Mouse (Mus musculus) hindbrain, embryonic 11.5 days (tissue): ENCODE data around the gene Adprm. TPM values are rescaled to one million over a fixed set of nuclear protein-coding genes. Genes with fewer than 3 reads are reported as not detected.

ENCODE experiments used
- ATAC-seq: fragments of 200-750 bp; cut with Nextera tagmentation; 2 replicates; pipeline ENCODE4 v1.8.0; 2017; ENCODE audit warnings: mild to moderate bottlenecking, moderate TSS enrichment, moderate library complexity; ENCODE audit not compliant: low FRiP score
- DNase-seq: peaks from one replicate; pipeline ENCODE4 v3.0.0-alpha.2; 2015; ENCODE audit warnings: low spot score
- H3K27ac ChIP-seq: fragments of 300-500 bp; sonication (generic); 2 replicates; pipeline ENCODE4 v1.5.1; 2014; ENCODE audit warnings: mild to moderate bottlenecking, low read depth, low read length
- H3K27me3 ChIP-seq: fragments of 300-500 bp; sonication (generic); 2 replicates; pipeline ENCODE4 v1.6.1; 2014; ENCODE audit warnings: mild to moderate bottlenecking, low read length, moderate library complexity, mixed read lengths; ENCODE audit not compliant: control insufficient read depth, insufficient read depth
- H3K36me3 ChIP-seq: fragments of 300-500 bp; sonication (generic); 2 replicates; pipeline ENCODE4 v1.6.1; 2014; ENCODE audit warnings: mild to moderate bottlenecking, low read length, moderate library complexity, mixed read lengths; ENCODE audit not compliant: control insufficient read depth, insufficient read depth
- H3K4me1 ChIP-seq: fragments of 300-500 bp; sonication (generic); replicated peaks from 2 replicates; pipeline ENCODE4 v1.6.1; 2014; ENCODE audit warnings: low read length, mixed read lengths; ENCODE audit not compliant: control insufficient read depth, insufficient read depth
- H3K4me2 ChIP-seq: fragments of 300-500 bp; sonication (generic); replicated peaks from 2 replicates; pipeline ENCODE4 v1.6.1; 2014; ENCODE audit warnings: mild to moderate bottlenecking, low read depth, low read length
- H3K4me3 ChIP-seq: fragments of 300-500 bp; sonication (generic); 2 replicates; pipeline ENCODE4 v1.5.1; 2014; ENCODE audit warnings: low read depth, low read length
- H3K9ac ChIP-seq: fragments of 300-500 bp; sonication (generic); 2 replicates; pipeline ENCODE4 v1.6.1; 2014; ENCODE audit warnings: low read depth, low read length
- H3K9me3 ChIP-seq: fragments of 300-500 bp; sonication (generic); 2 replicates; pipeline ENCODE4 v1.6.1; 2016; ENCODE audit warnings: low read length; ENCODE audit not compliant: control insufficient read depth
- whole genome bisulfite sequencing: fragments of 180-500 bp; shearing (Covaris S2); extraction: QIAGEN DNeasy Blood & Tissue Kit; methylation state at CpG from one replicate; pipeline ENCODE4 v1.1.7; 2014; 5-methylcytosine and 5-hydroxymethylcytosine counted together
- polyA plus RNA-seq: library from polyadenylated mRNA; unstranded; fragments of >200 nt; fragmentation: Nextera tagmentation; extraction: Ambion mirVana; gene quantifications from 2 replicates; pipeline ENCODE4 v1.2.1, GENCODE M21; 2014

The Adprm gene
- 38.7 and 39.0 TPM in 2 replicates for polyA plus RNA-seq

- no peaks in the 10 kb centered on the region for H3K27me3 ChIP-seq
- peak within 1 kb of the TSS; percentile 73 for H3K27ac ChIP-seq
- H3K4me1 ChIP-seq, result no peaks in the 10 kb centered on the region; the same call in 1 of the 2 replicates
- H3K4me2 ChIP-seq, result peak within 1 kb of the TSS; percentile 69
- DNase-seq (peak; percentile 85), ATAC-seq (peak; percentile 93)
- H3K4me3 ChIP-seq, result peak within 1 kb of the TSS; percentile 92
- H3K9ac ChIP-seq, result peak within 1 kb of the TSS; percentile 84
- H3K9me3 ChIP-seq, result no peaks in the 10 kb centered on the region
- no peaks in the 10 kb centered on the region for H3K36me3 ChIP-seq
- under 1% methylated on average over 50 of the region's 50 CpGs for WGBS
Observed at GRCm38 (mm10) chr11:67052321-67052952, at the start of gene Adprm, which contains the start of gene Sco1. Gene Adprm (minus strand): TSS chr11:67052594. Gene Sco1 (plus strand): TSS chr11:67052670.

- DNase-seq, result peak; percentile 50
- Histone ChIP-seq H3K4me2 (no peak overlapping the region), H3K27ac (no peak overlapping the region), H3K36me3 (no peaks in the 10 kb centered on the region), H3K9ac (no peak overlapping the region), H3K4me3 (no peak overlapping the region), H3K9me3 (no peaks in the 10 kb centered on the region), H3K4me1 (no peaks in the 10 kb centered on the region; the same call in 1 of the 2 replicates), H3K27me3 (no peaks in the 10 kb centered on the region)
- no peak for ATAC-seq
- 32% methylated on average over 6 of the region's 8 CpGs for WGBS
Observed at GRCm38 (mm10) chr11:67101713-67102112, 49.3 kb upstream of the Adprm start.

- no peaks in the 10 kb centered on the region for H3K36me3 ChIP-seq
- H3K27me3 ChIP-seq, result no peaks in the 10 kb centered on the region
- 35% methylated on average over 6 of the region's 6 CpGs for WGBS
- no peak overlapping the region for H3K27ac ChIP-seq
- DNase-seq (peak; percentile 60), ATAC-seq (no peak)
- no peak overlapping the region for H3K9ac ChIP-seq
- no peak overlapping the region for H3K4me2 ChIP-seq
- H3K4me1 ChIP-seq, result no peaks in the 10 kb centered on the region; the same call in 1 of the 2 replicates
- H3K9me3 ChIP-seq, result no peaks in the 10 kb centered on the region
- H3K4me3 ChIP-seq, result no peak overlapping the region
Observed at GRCm38 (mm10) chr11:67100169-67100568, 47.8 kb upstream of the Adprm start.

GRCm38 (mm10) chr11:67099241-67099640 is 46.8 kb upstream of the Adprm start:
- 94% methylated on average over 16 of the region's 16 CpGs for WGBS
- Histone ChIP-seq H3K9me3 (no peaks in the 10 kb centered on the region), H3K4me2 (no peak overlapping the region), H3K27ac (no peak overlapping the region), H3K4me3 (no peak overlapping the region), H3K27me3 (no peaks in the 10 kb centered on the region), H3K36me3 (no peaks in the 10 kb centered on the region), H3K4me1 (no peaks in the 10 kb centered on the region), H3K9ac (no peak overlapping the region)
- DNase-seq (no peak), ATAC-seq (no peak)

GRCm38 (mm10) chr11:67098427-67098826 is 46.0 kb upstream of the Adprm start:
- Histone ChIP-seq H3K9me3 (no peaks in the 10 kb centered on the region), H3K27me3 (no peaks in the 10 kb centered on the region), H3K4me2 (no peak overlapping the region), H3K9ac (no peak overlapping the region), H3K4me3 (no peak overlapping the region), H3K36me3 (no peaks in the 10 kb centered on the region), H3K4me1 (no peaks in the 10 kb centered on the region), H3K27ac (no peak overlapping the region)
- ATAC-seq (no peak), DNase-seq (no peak)
- WGBS, result 90% methylated on average over 11 of the region's 11 CpGs

- Histone ChIP-seq H3K9me3 (no peaks in the 10 kb centered on the region), H3K27me3 (no peaks in the 10 kb centered on the region), H3K4me3 (no peak overlapping the region), H3K4me1 (no peaks in the 10 kb centered on the region), H3K27ac (no peak overlapping the region), H3K4me2 (no peak overlapping the region), H3K9ac (no peak overlapping the region), H3K36me3 (no peaks in the 10 kb centered on the region)
- DNase-seq (no peak), ATAC-seq (no peak)
- WGBS, result 94% methylated on average over 10 of the region's 10 CpGs
Observed at GRCm38 (mm10) chr11:67097709-67098108, 45.3 kb upstream of the Adprm start.

GRCm38 (mm10) chr11:67094470-67094869 is 42.1 kb upstream of the Adprm start:
- no peaks in the 10 kb centered on the region for H3K36me3 ChIP-seq
- H3K4me1 ChIP-seq, result no peaks in the 10 kb centered on the region
- no peaks in the 10 kb centered on the region for H3K27me3 ChIP-seq
- H3K4me3 ChIP-seq, result no peak overlapping the region
- DNase-seq, result no peak
- H3K27ac ChIP-seq, result no peak overlapping the region
- H3K9ac ChIP-seq, result no peak overlapping the region
- H3K9me3 ChIP-seq, result no peaks in the 10 kb centered on the region
- no peak overlapping the region for H3K4me2 ChIP-seq
- ATAC-seq, result no peak
- WGBS, result 69% methylated on average over 29 of the region's 29 CpGs

GRCm38 (mm10) chr11:67093652-67094051 is 41.3 kb upstream of the Adprm start:
- no peaks in the 10 kb centered on the region for H3K9me3 ChIP-seq
- 97% methylated on average over 5 of the region's 5 CpGs for WGBS
- H3K4me3 ChIP-seq, result no peak overlapping the region
- no peaks in the 10 kb centered on the region for H3K36me3 ChIP-seq
- no peak for DNase-seq
- no peaks in the 10 kb centered on the region for H3K4me1 ChIP-seq
- no peak overlapping the region for H3K9ac ChIP-seq
- H3K4me2 ChIP-seq, result no peak overlapping the region
- H3K27me3 ChIP-seq, result no peaks in the 10 kb centered on the region
- ATAC-seq, result no peak
- H3K27ac ChIP-seq, result no peak overlapping the region

- Histone ChIP-seq H3K4me3 (no peak overlapping the region), H3K27ac (no peak overlapping the region), H3K27me3 (no peaks in the 10 kb centered on the region), H3K36me3 (no peaks in the 10 kb centered on the region), H3K4me1 (no peaks in the 10 kb centered on the region), H3K9ac (no peak overlapping the region), H3K4me2 (no peak overlapping the region), H3K9me3 (no peaks in the 10 kb centered on the region)
- 79% methylated on average over 9 of the region's 9 CpGs for WGBS
- ATAC-seq (no peak), DNase-seq (no peak)
Observed at GRCm38 (mm10) chr11:67093201-67093600, 40.8 kb upstream of the Adprm start.
